Mouse (Mus musculus): ENCODE results near the gene Blm. TPM values are rescaled to one million over a fixed set of nuclear protein-coding genes. Genes with fewer than 3 reads are reported as not detected.

Gene Blm
- polyA plus RNA-seq, 1 experiment from 2014 or later, result 11.3 TPM

DNA sequence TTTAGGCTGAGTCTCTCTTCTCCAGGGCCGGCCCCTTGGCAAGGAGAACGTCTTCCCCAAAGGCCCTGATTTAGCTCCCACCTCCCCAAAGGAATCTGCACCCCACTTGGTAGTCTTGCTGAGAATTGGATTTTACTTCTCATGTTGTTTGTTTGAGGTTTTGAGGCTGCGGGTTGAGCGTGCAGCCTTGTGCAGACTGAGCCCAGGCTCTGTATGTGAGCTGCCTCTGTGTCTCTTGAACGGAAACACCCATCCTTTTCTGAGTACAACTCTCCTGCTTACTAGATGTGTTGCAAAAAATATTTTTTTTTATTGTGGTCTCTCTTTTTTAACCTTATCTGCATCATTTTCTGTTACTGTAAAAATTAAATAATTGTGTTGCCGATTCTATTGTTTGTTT, 113.3 kb downstream of the Blm start:
- no peak for ATAC-seq (ENCODE audit: low FRiP score)
- H3K27ac ChIP-seq, result no peak overlapping the region
- no peak overlapping the region for H3K4me3 ChIP-seq
- no peak overlapping the region for H3K9ac ChIP-seq
- no peaks in the 10 kb centered on the region for H3K27me3 ChIP-seq
- WGBS, result 95% methylated on average over 6 of the region's 6 CpGs
- no peaks in the 10 kb centered on the region for H3K9me3 ChIP-seq
- H3K4me2 ChIP-seq, result no peak overlapping the region
- H3K4me1 ChIP-seq (replicated peaks), result no peaks in the 10 kb centered on the region
- H3K36me3 ChIP-seq, result no peaks in the 10 kb centered on the region

DNA sequence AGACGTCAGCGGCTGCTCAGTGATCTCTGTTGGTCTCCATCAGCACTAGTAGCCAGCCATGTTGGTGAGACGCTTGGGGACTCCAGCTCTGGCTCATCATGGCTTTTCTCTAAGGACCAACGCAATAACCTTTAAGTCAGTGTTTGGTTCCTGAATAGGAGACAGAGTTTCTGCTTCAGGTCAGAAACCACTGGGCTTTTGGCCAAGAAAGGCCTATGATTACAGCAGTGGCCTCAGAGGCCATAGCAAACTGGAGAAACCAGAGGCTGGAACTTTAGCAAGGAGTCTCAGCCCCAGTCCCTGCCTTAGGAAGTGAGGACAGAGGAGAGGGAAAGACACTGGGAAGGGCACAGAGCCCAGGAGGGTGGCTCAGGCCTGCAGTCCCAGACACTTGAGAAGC, 114.3 kb downstream of the Blm start:
- no peak overlapping the region for H3K9ac ChIP-seq
- H3K4me1 ChIP-seq (replicated peaks), result no peaks in the 10 kb centered on the region
- H3K36me3 ChIP-seq, result no peaks in the 10 kb centered on the region
- H3K9me3 ChIP-seq, result no peaks in the 10 kb centered on the region
- no peak overlapping the region for H3K4me3 ChIP-seq
- WGBS, result 87% methylated on average over 4 of the region's 4 CpGs
- no peak for ATAC-seq (ENCODE audit: low FRiP score)
- no peaks in the 10 kb centered on the region for H3K27me3 ChIP-seq
- no peak overlapping the region for H3K4me2 ChIP-seq
- no peak overlapping the region for H3K27ac ChIP-seq

DNA sequence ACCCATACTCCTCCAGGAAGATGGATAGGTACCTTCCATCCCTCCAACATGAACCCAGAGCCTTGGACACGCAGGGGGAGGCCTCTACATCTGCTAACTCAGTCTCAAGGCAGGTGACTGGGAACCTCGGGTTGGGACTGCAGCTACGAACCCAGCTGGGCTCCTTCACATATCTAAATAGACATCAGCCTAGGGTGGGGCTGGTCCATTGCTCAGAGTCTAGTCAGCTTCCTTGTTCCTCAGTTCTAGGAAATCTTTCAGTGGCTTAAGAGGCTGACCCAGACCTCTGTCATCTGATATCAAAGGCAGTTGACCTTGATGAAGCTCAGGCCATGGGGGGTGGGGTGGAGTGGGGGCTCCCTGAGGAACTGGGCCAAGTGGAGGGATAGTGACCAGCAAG, 115.6 kb downstream of the Blm start:
- no peaks in the 10 kb centered on the region for H3K27me3 ChIP-seq
- no peak overlapping the region for H3K9ac ChIP-seq
- H3K4me3 ChIP-seq, result no peak overlapping the region
- no peak overlapping the region for H3K27ac ChIP-seq
- 69% methylated on average over 3 of the region's 3 CpGs for WGBS
- no peak overlapping the region for H3K4me2 ChIP-seq
- no peaks in the 10 kb centered on the region for H3K4me1 ChIP-seq (replicated peaks)
- no peaks in the 10 kb centered on the region for H3K9me3 ChIP-seq
- no peaks in the 10 kb centered on the region for H3K36me3 ChIP-seq
- ATAC-seq (ENCODE audit: low FRiP score), result no peak

DNA sequence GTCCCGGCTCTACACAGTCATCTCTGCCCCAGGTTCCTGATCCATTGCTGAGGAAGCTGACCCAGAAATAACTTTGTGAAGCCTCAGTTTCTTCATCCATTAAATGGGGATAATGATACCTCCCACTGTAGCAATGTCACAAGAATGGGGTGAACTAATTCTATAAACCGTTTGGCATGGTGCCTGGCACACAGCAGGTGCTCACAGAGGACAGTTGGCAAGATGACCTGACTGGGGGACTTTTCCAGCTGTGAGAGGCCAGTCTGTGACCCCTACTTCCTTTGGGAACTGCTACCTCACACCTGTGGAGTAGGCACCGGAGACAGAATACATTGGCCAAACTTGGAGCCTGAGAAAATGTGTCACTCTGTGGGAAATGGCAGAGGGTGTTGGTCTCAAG, 116.9 kb downstream of the Blm start:
- no peak overlapping the region for H3K27ac ChIP-seq
- WGBS, result 85% methylated on average over 3 of the region's 3 CpGs

DNA sequence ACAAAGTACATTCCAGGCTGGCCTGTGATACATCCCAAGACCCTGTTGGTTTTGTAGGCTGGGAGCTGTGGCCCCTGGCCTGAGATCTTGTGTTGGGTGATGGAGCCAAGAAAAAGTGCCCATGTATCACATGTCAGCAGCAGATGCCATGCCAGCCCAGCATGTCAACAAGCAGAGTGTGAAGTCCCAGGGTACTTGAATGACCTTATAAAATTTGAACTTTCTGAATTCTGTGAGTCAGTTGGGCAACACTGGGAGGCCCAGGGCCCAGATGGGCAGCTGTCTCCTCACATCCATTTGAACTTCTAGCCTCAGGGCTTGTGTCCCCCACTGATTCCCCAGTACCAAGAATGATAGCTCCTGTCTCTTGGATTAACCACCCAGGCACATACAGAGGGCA, 117.3 kb downstream of the Blm start:
- H3K27ac ChIP-seq, result no peak overlapping the region
- H3K4me2 ChIP-seq, result no peak overlapping the region
- H3K9me3 ChIP-seq, result no peaks in the 10 kb centered on the region
- H3K36me3 ChIP-seq, result no peaks in the 10 kb centered on the region
- no peak overlapping the region for H3K9ac ChIP-seq
- ATAC-seq (ENCODE audit: low FRiP score), result no peak
- H3K27me3 ChIP-seq, result no peaks in the 10 kb centered on the region
- H3K4me3 ChIP-seq, result no peak overlapping the region
- no peaks in the 10 kb centered on the region for H3K4me1 ChIP-seq (replicated peaks)

More for the DNA sequence above, 116.9 kb downstream of the Blm start:
- Histone ChIP-seq H3K36me3 (no peaks in the 10 kb centered on the region), H3K9ac (no peak overlapping the region), H3K4me2 (no peak overlapping the region), H3K4me1 (replicated peaks) (no peaks in the 10 kb centered on the region), H3K9me3 (no peaks in the 10 kb centered on the region), H3K4me3 (no peak overlapping the region), H3K27me3 (no peaks in the 10 kb centered on the region)
- ATAC-seq (ENCODE audit: low FRiP score), result no peak

DNA sequence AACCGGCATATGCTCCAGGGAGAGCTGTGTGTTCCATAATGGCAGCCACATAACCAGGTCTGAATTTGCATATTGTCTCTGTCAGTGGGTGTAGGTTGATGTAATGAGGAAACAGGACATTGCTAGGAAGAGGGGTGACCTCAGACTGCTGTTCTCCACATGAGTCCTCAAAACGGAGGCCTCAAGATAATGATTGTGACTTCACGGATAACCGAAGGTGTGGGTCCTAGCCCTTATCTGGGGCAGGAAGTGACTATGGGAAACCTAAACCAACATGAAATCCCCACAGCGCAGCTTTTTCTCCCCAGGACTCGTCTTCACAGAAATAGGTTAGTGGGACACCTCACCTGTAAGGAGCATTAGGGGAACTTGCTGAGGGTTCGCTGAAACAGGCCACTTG, 118.0 kb downstream of the Blm start:
- Histone ChIP-seq H3K4me3 (no peak overlapping the region), H3K36me3 (no peaks in the 10 kb centered on the region), H3K27ac (no peak overlapping the region), H3K27me3 (no peaks in the 10 kb centered on the region), H3K4me1 (replicated peaks) (no peaks in the 10 kb centered on the region), H3K9me3 (no peaks in the 10 kb centered on the region), H3K4me2 (no peak overlapping the region), H3K9ac (no peak overlapping the region)
- no peak for ATAC-seq (ENCODE audit: low FRiP score)
- 93% methylated on average over 7 of the region's 7 CpGs for WGBS

DNA sequence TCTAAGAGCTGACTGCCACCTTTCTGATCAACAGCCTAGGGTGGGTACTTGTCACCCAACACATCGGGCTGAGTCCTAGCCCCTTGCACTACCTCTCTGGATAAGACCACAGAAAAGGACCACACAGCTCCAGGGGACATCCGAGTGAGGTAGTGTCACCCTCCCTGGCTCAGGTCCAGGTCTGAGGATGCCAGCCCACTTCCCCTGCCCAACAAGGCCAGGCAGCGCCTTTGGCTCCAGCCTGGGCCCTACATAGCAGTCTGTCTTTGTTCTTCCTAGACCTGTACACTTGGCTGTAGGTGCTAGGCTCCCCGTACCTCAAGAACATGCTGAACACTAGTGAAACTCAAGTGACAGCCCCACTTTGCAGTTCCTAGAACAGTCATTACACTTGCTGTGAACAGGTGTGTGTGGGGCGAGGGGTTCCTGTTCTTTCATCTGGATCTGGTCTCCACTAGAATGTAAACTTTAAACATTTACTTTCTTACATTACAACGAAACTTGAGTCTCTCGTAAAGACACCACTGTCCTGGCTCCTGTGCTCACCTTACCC, 120.5 kb downstream of the Blm start:
- WGBS, result 90% methylated on average over 7 of the region's 7 CpGs
- Histone ChIP-seq H3K4me3 (no peak overlapping the region), H3K4me2 (no peak overlapping the region), H3K27me3 (no peaks in the 10 kb centered on the region), H3K36me3 (no peaks in the 10 kb centered on the region), H3K9ac (no peak overlapping the region), H3K9me3 (no peaks in the 10 kb centered on the region), H3K27ac (no peak overlapping the region), H3K4me1 (replicated peaks) (no peaks in the 10 kb centered on the region)
- ATAC-seq (ENCODE audit: low FRiP score), result no peak

DNA sequence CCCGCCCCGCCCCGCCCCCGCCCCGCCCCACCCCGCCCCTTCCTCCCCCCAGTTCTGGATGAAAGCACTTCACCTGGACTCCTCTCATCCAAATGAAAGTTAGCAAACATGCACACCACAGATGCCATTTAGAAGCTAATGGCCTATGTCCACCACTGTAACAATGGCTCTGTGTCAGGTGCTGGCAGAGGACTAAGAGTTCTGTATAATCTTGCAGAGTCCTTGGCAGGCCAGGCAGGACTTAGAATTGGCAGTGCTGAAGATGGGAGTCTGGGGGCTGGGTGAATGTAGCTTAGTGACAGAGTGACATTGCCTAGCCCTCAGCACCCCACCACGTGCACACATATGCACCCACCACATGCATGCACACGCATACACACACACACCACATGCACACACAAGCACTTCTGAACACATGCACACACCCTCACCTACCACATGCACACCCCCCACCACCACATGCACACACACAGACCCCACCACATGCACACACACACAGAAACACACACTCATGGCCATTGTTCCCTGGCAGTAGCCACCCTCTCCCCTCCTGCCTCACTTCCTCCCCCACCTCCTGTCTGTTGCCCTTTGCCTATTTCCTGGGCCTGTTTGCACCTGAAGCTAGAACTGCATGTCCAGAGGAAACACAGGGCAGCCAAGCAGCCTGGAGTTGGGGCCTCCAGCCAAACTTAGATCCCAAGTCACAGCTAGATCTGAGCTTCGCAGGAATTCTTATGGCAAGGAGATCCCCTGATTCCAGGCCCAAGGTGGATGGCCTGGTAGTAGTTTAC, 121.2 kb downstream of the Blm start:
- Histone ChIP-seq H3K9ac (no peak overlapping the region), H3K4me1 (replicated peaks) (no peaks in the 10 kb centered on the region), H3K27ac (no peak overlapping the region), H3K9me3 (no peaks in the 10 kb centered on the region), H3K36me3 (no peaks in the 10 kb centered on the region), H3K4me2 (no peak overlapping the region), H3K4me3 (no peak overlapping the region), H3K27me3 (no peaks in the 10 kb centered on the region)
- no peak for ATAC-seq (ENCODE audit: low FRiP score)
- 79% methylated on average over 9 of the region's 9 CpGs for WGBS

DNA sequence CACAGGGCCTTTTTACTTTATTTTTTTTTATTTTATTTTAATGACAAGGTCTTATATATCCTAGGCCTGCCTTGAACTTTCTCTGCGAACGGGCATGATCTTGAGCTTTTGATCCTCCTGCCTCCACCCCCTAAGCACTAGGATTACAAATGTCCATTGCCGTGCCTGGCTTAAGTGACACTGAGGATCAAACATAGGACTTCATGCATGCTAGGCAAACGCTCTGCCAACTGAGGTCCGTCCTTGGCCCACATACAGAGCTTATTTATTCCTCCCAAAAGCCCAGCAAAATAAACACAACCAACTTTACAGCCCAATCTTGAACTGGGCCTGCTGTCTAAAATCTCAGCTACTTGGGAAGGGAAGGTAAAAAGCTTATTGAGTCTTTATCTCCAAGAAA, 122.1 kb downstream of the Blm start:
- no peak overlapping the region for H3K4me3 ChIP-seq
- H3K9me3 ChIP-seq, result no peaks in the 10 kb centered on the region
- no peaks in the 10 kb centered on the region for H3K4me1 ChIP-seq (replicated peaks)
- H3K36me3 ChIP-seq, result no peaks in the 10 kb centered on the region
- WGBS, result 83% methylated on average over 5 of the region's 5 CpGs
- H3K4me2 ChIP-seq, result no peak overlapping the region
- H3K27me3 ChIP-seq, result no peaks in the 10 kb centered on the region
- H3K9ac ChIP-seq, result no peak overlapping the region
- no peak overlapping the region for H3K27ac ChIP-seq
- ATAC-seq (ENCODE audit: low FRiP score), result no peak

DNA sequence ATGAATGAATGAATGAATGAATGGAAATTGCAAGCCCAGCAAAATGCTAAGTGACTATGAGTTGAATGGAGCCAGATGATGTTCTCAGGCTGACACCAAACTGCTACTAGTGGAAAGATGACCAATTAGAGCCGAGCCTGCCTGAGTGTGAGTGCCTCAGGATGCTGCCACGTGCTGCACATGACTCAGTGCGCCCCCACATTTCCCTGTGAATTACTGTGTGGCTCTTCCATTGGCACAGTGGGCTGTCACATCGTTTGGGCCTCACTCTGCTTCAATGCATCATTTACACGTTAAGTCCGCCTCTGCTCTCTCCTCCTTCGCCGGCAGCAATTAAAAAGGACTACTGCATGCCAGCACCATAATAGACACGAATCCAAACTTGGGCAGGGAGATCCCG, 122.6 kb downstream of the Blm start:
- no peaks in the 10 kb centered on the region for H3K36me3 ChIP-seq
- H3K27ac ChIP-seq, result no peak overlapping the region
- no peak overlapping the region for H3K4me2 ChIP-seq
- ATAC-seq (ENCODE audit: low FRiP score), result no peak
- no peaks in the 10 kb centered on the region for H3K4me1 ChIP-seq (replicated peaks)
- no peaks in the 10 kb centered on the region for H3K9me3 ChIP-seq
- H3K27me3 ChIP-seq, result no peaks in the 10 kb centered on the region
- no peak overlapping the region for H3K9ac ChIP-seq
- H3K4me3 ChIP-seq, result no peak overlapping the region
- WGBS, result 71% methylated on average over 10 of the region's 10 CpGs

DNA sequence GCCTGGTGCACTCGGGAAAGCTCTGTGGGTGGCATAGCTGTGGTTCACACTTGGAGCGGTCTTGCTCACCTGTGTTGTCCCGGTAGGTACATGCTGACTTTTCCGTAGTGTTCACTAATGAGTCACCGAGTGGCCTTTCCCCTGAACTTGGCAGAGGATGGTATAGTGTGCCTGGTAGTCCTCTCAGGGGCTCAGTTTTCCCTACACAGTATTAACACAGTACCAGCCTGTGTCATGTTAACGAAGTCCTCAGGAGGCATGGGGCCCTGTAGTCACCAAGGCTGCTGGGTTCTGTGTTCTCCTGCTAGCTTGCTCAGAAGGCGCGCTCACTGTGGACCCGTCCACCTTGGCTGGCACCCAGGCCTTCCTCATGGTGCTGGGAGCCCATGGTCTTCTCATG, 124.5 kb downstream of the Blm start:
- ATAC-seq (ENCODE audit: low FRiP score), result no peak
- Histone ChIP-seq H3K4me2 (no peak overlapping the region), H3K4me1 (replicated peaks) (no peaks in the 10 kb centered on the region), H3K4me3 (no peak overlapping the region), H3K27me3 (peaks cover 8% of the 10 kb centered on the region), H3K9me3 (no peaks in the 10 kb centered on the region), H3K36me3 (no peaks in the 10 kb centered on the region), H3K9ac (no peak overlapping the region), H3K27ac (no peak overlapping the region)
- 77% methylated on average over 9 of the region's 9 CpGs for WGBS

DNA sequence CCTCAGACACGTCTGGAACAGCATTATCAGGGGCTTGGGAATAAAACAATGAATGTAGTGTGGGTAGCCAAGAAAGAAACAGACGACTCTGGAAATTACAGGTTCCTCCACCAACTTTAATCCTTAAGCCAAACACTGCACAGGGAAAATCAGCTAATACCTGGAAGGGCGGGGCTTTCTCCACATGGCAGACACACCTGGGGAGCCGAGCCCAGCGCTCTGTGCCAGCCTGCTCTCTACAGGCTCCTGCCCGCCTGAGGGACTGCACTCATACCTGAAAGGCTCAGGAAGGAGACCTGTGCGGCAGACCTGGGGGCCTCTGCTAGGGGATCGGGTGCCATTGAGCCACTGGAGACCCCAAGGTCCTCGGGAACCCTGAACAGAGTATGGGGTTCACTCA, 127.2 kb downstream of the Blm start:
- Histone ChIP-seq H3K27ac (no peak overlapping the region), H3K36me3 (no peaks in the 10 kb centered on the region), H3K4me2 (no peak overlapping the region), H3K9me3 (no peaks in the 10 kb centered on the region), H3K4me3 (no peak overlapping the region), H3K27me3 (peaks cover 26% of the 10 kb centered on the region), H3K4me1 (replicated peaks) (no peaks in the 10 kb centered on the region), H3K9ac (no peak overlapping the region)
- no peak for ATAC-seq (ENCODE audit: low FRiP score)
- 81% methylated on average over 9 of the region's 9 CpGs for WGBS

DNA sequence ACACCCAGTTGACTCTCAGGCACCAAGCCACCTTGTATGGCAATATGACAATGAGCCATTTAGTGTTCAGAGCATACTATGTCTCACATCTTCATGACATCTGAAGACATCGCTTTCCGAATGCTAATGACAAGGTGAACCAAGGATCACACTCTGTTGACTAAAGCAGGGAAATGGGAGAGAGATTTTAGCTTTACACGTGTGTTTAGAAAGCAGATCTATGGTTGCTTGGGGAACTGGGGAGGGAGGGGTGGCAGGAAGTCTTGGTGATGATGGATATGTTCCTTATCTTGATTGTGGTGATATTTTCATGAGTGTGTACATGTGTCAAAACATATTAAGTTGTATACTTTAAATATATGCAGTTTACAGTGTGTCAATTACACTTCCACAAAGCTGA, 128.7 kb downstream of the Blm start:
- H3K4me2 ChIP-seq, result no peak overlapping the region
- H3K36me3 ChIP-seq, result no peaks in the 10 kb centered on the region
- H3K27me3 ChIP-seq, result peaks cover 26% of the 10 kb centered on the region
- no peaks in the 10 kb centered on the region for H3K9me3 ChIP-seq
- H3K4me1 ChIP-seq (replicated peaks), result peaks cover 7% of the 10 kb centered on the region
- no peak overlapping the region for H3K27ac ChIP-seq
- H3K9ac ChIP-seq, result no peak overlapping the region
- ATAC-seq (ENCODE audit: low FRiP score), result no peak
- WGBS, result 88% methylated on average over 3 of the region's 3 CpGs
- H3K4me3 ChIP-seq, result no peak overlapping the region
